Comparison of ENCODE assay signal across 29 mouse cellular contexts in genomic region chr2:53960499-53960898, GRCm38 (mm10).
DNase-seq lines count a peak whose midpoint lies in the region; ATAC-seq lines count a peak whose summit lies in the region.
"Had no signal": no experiment of that assay in that cellular context is flagged by ENCODE, and none has a peak within 500 bp of the region (broad histone marks: within the 10 kb centered on the region; RNA-seq: fewer than 3 reads in every experiment).

No protein-coding gene starts in this region.

- no peaks in the 10 kb centered on the region for H3K4me1 ChIP-seq in heart, embryonic 12.5 days (replicated peaks)
- no peaks in the 10 kb centered on the region for H3K4me1 ChIP-seq in kidney, embryonic 16.5 days (ENCODE audit: insufficient read depth, low read length)
- H3K4me1 ChIP-seq: embryonic facial prominence, embryonic 13.5 days; forebrain, embryonic 10.5 days; forebrain, embryonic 13.5 days; heart, embryonic 13.5 days had no signal

- peak; percentile 22; the same call in 1 of the 2 replicates for ATAC-seq in heart, embryonic 12.5 days (ENCODE audit: insufficient number of reproducible peaks, low FRiP score)
- 0 out of 2 replicates have a peak, but pooled peaks have one; percentile 39 for ATAC-seq in kidney, embryonic 16.5 days (ENCODE audit: low FRiP score, low TSS enrichment)
- ATAC-seq: forebrain, embryonic 13.5 days; forebrain, embryonic 16.5 days; hindbrain, postnatal 0 days; inflammation-experienced regulatory T-cells, adult 6 months; Patski had no signal

- H3K9me3 ChIP-seq in heart, embryonic 12.5 days (replicated peaks), result no peaks in the 10 kb centered on the region
- H3K9me3 ChIP-seq in kidney, embryonic 16.5 days (ENCODE audit: low read length), result no peaks in the 10 kb centered on the region
- H3K9me3 ChIP-seq: embryonic facial prominence, embryonic 13.5 days; forebrain, embryonic 10.5 days; forebrain, embryonic 13.5 days; heart, embryonic 13.5 days had no signal

- H3K4me2 ChIP-seq in heart, embryonic 12.5 days, result no peak overlapping the region
- H3K4me2 ChIP-seq in kidney, embryonic 16.5 days (replicated peaks; ENCODE audit: low read depth, low read length), result no peak overlapping the region
- H3K4me2 ChIP-seq: embryonic facial prominence, embryonic 13.5 days; forebrain, embryonic 13.5 days; heart, embryonic 13.5 days; hindbrain, embryonic 14.5 days had no signal

- H3K4me3 ChIP-seq in heart, embryonic 12.5 days, result no peak overlapping the region
- no peak overlapping the region for H3K4me3 ChIP-seq in kidney, embryonic 16.5 days (ENCODE audit: low read length)
- H3K4me3 ChIP-seq: embryonic facial prominence, embryonic 13.5 days; forebrain, embryonic 10.5 days; forebrain, embryonic 13.5 days; heart, embryonic 13.5 days had no signal

- WGBS in heart, embryonic 12.5 days, result 60% methylated on average over 1 of the region's 1 CpGs
- WGBS in kidney, embryonic 16.5 days, result 67% methylated on average over 1 of the region's 1 CpGs

- no peaks in the 10 kb centered on the region for H3K27me3 ChIP-seq in heart, embryonic 12.5 days (replicated peaks)
- H3K27me3 ChIP-seq in kidney, embryonic 16.5 days (ENCODE audit: insufficient read depth, low read length), result no peaks in the 10 kb centered on the region
- H3K27me3 ChIP-seq: CH12.LX; embryonic facial prominence, embryonic 13.5 days; forebrain, embryonic 13.5 days; heart, embryonic 13.5 days; Patski had no signal

- peak; percentile 2 for DNase-seq in embryo, embryonic 11 days
- no peak for DNase-seq in embryo, embryonic 10.5 days (ENCODE audit: low spot score)
- DNase-seq in heart, adult 9 months (ENCODE audit: low spot score in 2 of 2), result no peak
- no peak for DNase-seq in kidney, postnatal 10 days
- DNase-seq in 416B (ENCODE audit: low read depth), result peak; percentile 13
- DNase-seq in gastrocnemius, postnatal 25 days, result no peak
- DNase-seq: adrenal gland, postnatal 10 days; adrenal gland, postnatal 36 days; B cell, adult 2 months; cerebellum, adult 18-20 months; cerebellum, adult 9-10 months; cerebellum, postnatal 14 days; gastrocnemius, postnatal 10 days; heart, adult 11 months; heart, postnatal 14 days; heart, postnatal 4 days had no signal

- no peaks in the 10 kb centered on the region for H3K36me3 ChIP-seq in heart, embryonic 12.5 days
- no peaks in the 10 kb centered on the region for H3K36me3 ChIP-seq in kidney, embryonic 16.5 days (ENCODE audit: insufficient read depth, low read length)
- H3K36me3 ChIP-seq: embryonic facial prominence, embryonic 13.5 days; forebrain, embryonic 10.5 days; G1E; heart, embryonic 13.5 days had no signal

- H3K9ac ChIP-seq in heart, embryonic 12.5 days, result no peak overlapping the region
- no peak overlapping the region for H3K9ac ChIP-seq in kidney, embryonic 16.5 days (replicated peaks; ENCODE audit: low read length)
- H3K9ac ChIP-seq: embryonic facial prominence, embryonic 13.5 days; forebrain, embryonic 13.5 days; heart, embryonic 13.5 days; hindbrain, embryonic 14.5 days had no signal

- no peak overlapping the region for H3K27ac ChIP-seq in heart, embryonic 12.5 days (ENCODE audit: poor library complexity, severe bottlenecking)
- no peak overlapping the region for H3K27ac ChIP-seq in kidney, embryonic 16.5 days (ENCODE audit: low read length)
- H3K27ac ChIP-seq: embryonic facial prominence, embryonic 13.5 days; forebrain, embryonic 10.5 days; forebrain, embryonic 13.5 days; heart, embryonic 13.5 days; hindbrain, embryonic 14.5 days; hindbrain, postnatal 0 days had no signal

Comparison
In these comparisons a context has a peak if more than half of its experiments do, and no peak if none do; other contexts are left out.
1. DNase-seq: peak in embryo, embryonic 11 days (single experiment) and 416B (single experiment); none in embryo, embryonic 10.5 days (single experiment), heart, adult 9 months (0 of 2), kidney, postnatal 10 days (single experiment) and gastrocnemius, postnatal 25 days (single experiment).